Mouse (Mus musculus): ENCODE results near the gene Tmeff1. TPM values are rescaled to one million over a fixed set of nuclear protein-coding genes. Genes with fewer than 3 reads are reported as not detected.

The Tmeff1 gene
- polyA plus RNA-seq, 1 experiment from 2014 or later: 25.8 TPM

DNA sequence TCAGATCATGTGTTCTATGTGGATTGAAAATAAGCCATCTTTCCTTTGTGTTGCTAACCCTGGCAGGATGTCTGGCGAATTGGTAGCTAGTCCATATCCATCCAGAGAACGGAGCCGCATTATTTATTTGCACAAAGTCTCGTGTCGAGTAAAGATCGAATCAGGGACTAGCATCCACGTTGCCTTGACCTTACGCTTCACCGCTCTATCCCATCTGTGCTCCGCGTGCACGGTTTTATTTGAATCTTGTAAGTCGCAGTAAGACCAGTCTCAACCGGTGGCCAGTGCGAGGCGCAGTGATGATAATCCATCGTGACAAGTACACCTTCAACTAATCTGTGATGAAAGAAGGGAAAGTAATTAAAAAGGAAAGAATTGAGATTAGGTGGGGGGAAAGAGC, 54.5 kb downstream of the Tmeff1 start:
- Histone ChIP-seq H3K9me3 (ENCODE audit: control insufficient read depth, low read length) (no peaks in the 10 kb centered on the region), H3K36me3 (ENCODE audit: control insufficient read depth, insufficient read depth, low read length) (no peaks in the 10 kb centered on the region; the same call in 1 of the 2 replicates), H3K4me1 (replicated peaks; ENCODE audit: control insufficient read depth, insufficient read depth, low read length) (no peaks in the 10 kb centered on the region), H3K27me3 (replicated peaks; ENCODE audit: control insufficient read depth, insufficient read depth, low read length) (no peaks in the 10 kb centered on the region), H3K4me2 (no peak overlapping the region), H3K27ac (ENCODE audit: low read depth, low read length) (no peak overlapping the region), H3K4me3 (ENCODE audit: low read depth, low read length) (no peak overlapping the region), H3K9ac (ENCODE audit: low read depth, low read length) (no peak overlapping the region)
- DNase-seq (ENCODE audit: low spot score) (no peak), ATAC-seq (replicated peaks; ENCODE audit: low FRiP score) (no peak)
- 96% methylated on average over 17 of the region's 17 CpGs for WGBS

DNA sequence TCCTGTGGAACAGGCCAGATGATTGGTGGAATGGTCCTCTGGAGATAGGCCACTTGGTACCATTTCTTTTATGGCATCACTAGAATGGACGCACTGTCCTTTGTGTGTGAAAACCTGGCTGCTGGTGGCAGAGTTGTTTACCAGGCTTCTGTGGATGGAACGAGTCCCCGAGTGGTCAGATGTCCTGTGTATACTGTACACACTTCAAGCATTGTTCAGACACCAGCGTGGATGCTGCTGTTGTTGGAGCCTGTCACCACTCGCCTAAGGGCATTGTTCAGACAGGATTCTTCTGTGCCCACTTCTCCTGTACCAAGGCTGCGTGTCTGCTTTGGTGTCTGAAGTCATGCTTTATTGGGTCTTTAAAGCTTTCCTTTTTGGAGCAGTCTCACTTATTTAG, 58.8 kb downstream of the Tmeff1 start:
- Histone ChIP-seq H3K4me1 (replicated peaks; ENCODE audit: control insufficient read depth, insufficient read depth, low read length) (no peaks in the 10 kb centered on the region), H3K27me3 (replicated peaks; ENCODE audit: control insufficient read depth, insufficient read depth, low read length) (no peaks in the 10 kb centered on the region), H3K27ac (ENCODE audit: low read depth, low read length) (no peak overlapping the region), H3K4me3 (ENCODE audit: low read depth, low read length) (no peak overlapping the region), H3K36me3 (ENCODE audit: control insufficient read depth, insufficient read depth, low read length) (peaks cover 4% of the 10 kb centered on the region; the same call in 1 of the 2 replicates), H3K4me2 (no peak overlapping the region), H3K9me3 (ENCODE audit: control insufficient read depth, low read length) (no peaks in the 10 kb centered on the region), H3K9ac (ENCODE audit: low read depth, low read length) (no peak overlapping the region)
- ATAC-seq (replicated peaks; ENCODE audit: low FRiP score) (no peak), DNase-seq (ENCODE audit: low spot score) (no peak)
- WGBS: 91% methylated on average over 6 of the region's 6 CpGs

DNA sequence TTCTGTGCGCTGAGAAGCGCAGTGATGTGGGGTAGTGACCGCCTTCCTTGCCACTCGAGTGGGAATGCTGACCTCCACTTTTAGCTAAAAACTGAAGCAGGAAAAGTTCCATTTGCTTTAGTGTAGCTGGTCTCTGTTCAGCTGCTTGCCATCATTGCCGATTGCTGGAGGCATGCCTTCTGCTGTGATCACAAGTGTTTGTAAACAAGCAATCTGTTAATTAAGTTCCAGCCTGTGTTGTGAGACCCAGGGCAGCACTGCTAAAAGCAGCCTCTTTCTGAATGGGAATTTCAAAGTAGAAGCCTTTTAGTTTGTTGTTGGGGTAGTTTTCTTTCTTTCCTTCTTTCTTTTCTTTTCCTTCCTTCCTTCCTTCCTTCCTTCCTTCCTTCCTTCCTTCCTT, 61.2 kb downstream of the Tmeff1 start:
- H3K4me3 ChIP-seq (ENCODE audit: low read depth, low read length): no peak overlapping the region
- ATAC-seq (replicated peaks; ENCODE audit: low FRiP score) (no peak), DNase-seq (ENCODE audit: low spot score) (no peak)
- H3K4me2 ChIP-seq: no peak overlapping the region
- WGBS: 90% methylated on average over 5 of the region's 5 CpGs
- H3K9ac ChIP-seq (ENCODE audit: low read depth, low read length): no peak overlapping the region
- H3K27ac ChIP-seq (ENCODE audit: low read depth, low read length): no peak overlapping the region
- H3K36me3 ChIP-seq (ENCODE audit: control insufficient read depth, insufficient read depth, low read length): peaks cover 4% of the 10 kb centered on the region; the same call in 1 of the 2 replicates
- H3K9me3 ChIP-seq (ENCODE audit: control insufficient read depth, low read length): no peaks in the 10 kb centered on the region
- H3K27me3 ChIP-seq (replicated peaks; ENCODE audit: control insufficient read depth, insufficient read depth, low read length): no peaks in the 10 kb centered on the region
- no peaks in the 10 kb centered on the region for H3K4me1 ChIP-seq (replicated peaks; ENCODE audit: control insufficient read depth, insufficient read depth, low read length)

DNA sequence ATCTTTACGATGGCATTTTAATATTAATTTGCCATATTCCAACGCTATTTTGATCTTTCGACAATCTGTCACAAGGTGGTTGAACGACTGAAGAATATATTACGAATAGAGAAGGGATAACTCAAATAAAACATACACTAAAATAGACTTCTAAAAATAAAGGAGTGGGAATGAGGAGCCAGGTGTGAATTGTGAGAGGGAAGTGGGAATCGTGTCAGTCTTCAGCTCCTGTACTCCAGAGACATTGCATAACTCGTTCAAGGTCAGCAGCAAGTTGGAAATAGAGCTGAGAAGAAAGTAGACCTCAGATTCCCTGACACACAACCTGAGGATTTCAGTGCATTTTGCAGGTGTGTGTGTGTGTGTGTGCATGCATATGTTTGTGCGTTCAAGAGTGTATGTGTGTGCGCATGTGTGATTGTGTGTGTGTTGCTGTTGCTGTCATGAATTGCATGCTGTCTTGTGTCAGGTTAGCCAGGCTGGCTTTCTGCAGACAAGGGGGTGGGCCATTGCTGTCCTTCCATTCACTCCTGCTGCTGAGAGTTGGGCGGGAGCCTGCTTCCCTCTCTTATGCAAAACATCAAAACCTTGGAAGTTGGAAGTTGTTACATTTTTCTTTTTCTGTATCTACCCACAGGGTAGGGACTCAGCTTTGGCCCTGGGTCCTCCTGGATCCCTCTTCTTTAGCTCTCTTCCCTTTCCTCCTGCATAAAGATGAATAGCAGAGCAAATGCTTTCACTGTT, 65.8 kb downstream of the Tmeff1 start:
- H3K36me3 ChIP-seq (ENCODE audit: control insufficient read depth, insufficient read depth, low read length): peaks cover 4% of the 10 kb centered on the region; the same call in 1 of the 2 replicates
- H3K9me3 ChIP-seq (ENCODE audit: control insufficient read depth, low read length): no peaks in the 10 kb centered on the region
- WGBS: 88% methylated on average over 10 of the region's 10 CpGs
- H3K4me2 ChIP-seq: no peak overlapping the region
- H3K4me3 ChIP-seq (ENCODE audit: low read depth, low read length): no peak overlapping the region
- DNase-seq (ENCODE audit: low spot score) (no peak), ATAC-seq (replicated peaks; ENCODE audit: low FRiP score) (no peak)
- no peaks in the 10 kb centered on the region for H3K27me3 ChIP-seq (replicated peaks; ENCODE audit: control insufficient read depth, insufficient read depth, low read length)
- no peak overlapping the region for H3K27ac ChIP-seq (ENCODE audit: low read depth, low read length)
- H3K4me1 ChIP-seq (replicated peaks; ENCODE audit: control insufficient read depth, insufficient read depth, low read length): no peaks in the 10 kb centered on the region
- no peak overlapping the region for H3K9ac ChIP-seq (ENCODE audit: low read depth, low read length)

DNA sequence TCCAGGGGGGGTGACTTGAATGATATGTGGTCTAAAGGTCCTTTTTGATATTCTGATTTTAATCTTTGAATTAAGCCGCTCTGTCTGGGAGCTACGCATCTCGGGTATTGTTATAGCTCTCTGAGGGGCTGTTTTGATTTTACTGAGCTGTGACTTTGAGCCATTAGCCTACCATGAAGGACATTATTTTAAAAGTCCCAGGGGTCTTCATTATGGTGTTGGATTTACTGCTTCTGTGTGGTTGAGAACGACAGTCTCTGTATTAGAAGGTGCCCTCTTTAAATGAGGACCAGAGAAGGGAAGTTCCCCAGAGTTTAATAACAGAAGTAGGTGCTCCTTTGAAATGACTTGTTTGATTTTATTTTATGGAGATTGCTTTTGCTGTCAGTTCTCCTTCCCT, 69.1 kb downstream of the Tmeff1 start:
- WGBS: 87% methylated on average over 4 of the region's 4 CpGs
- no peak overlapping the region for H3K9ac ChIP-seq (ENCODE audit: low read depth, low read length)
- no peaks in the 10 kb centered on the region; the same call in 1 of the 2 replicates for H3K36me3 ChIP-seq (ENCODE audit: control insufficient read depth, insufficient read depth, low read length)
- ATAC-seq (replicated peaks; ENCODE audit: low FRiP score): no peak
- H3K27ac ChIP-seq (ENCODE audit: low read depth, low read length): no peak overlapping the region
- H3K27me3 ChIP-seq (replicated peaks; ENCODE audit: control insufficient read depth, insufficient read depth, low read length): no peaks in the 10 kb centered on the region
- H3K4me3 ChIP-seq (ENCODE audit: low read depth, low read length): no peak overlapping the region
- H3K4me2 ChIP-seq: no peak overlapping the region
- H3K9me3 ChIP-seq (ENCODE audit: control insufficient read depth, low read length): no peaks in the 10 kb centered on the region
- H3K4me1 ChIP-seq (replicated peaks; ENCODE audit: control insufficient read depth, insufficient read depth, low read length): no peaks in the 10 kb centered on the region
- no peak for DNase-seq (ENCODE audit: low spot score)

DNA sequence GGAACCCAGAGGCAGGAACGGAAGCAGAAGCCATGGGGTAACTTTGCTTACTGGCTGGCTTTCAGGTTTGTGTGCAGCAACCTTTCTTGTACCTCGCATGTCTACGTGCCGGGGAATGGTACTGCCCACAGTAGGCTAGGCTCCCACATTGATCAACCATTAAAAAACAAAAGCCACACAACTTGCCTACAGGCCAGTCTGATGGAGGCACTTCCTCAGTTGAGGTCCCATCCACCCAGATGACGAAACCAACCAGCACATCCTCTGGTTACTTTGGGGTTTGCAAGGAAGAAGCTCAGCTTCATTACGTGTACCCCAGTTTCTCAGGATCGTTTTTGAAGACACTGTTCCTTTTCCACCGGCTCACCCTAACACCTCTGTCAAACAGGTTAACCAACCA, 71.6 kb downstream of the Tmeff1 start:
- no peak overlapping the region for H3K9ac ChIP-seq (ENCODE audit: low read depth, low read length)
- 95% methylated on average over 8 of the region's 8 CpGs for WGBS
- no peaks in the 10 kb centered on the region for H3K4me1 ChIP-seq (replicated peaks; ENCODE audit: control insufficient read depth, insufficient read depth, low read length)
- H3K27me3 ChIP-seq (replicated peaks; ENCODE audit: control insufficient read depth, insufficient read depth, low read length): no peaks in the 10 kb centered on the region
- no peaks in the 10 kb centered on the region for H3K9me3 ChIP-seq (ENCODE audit: control insufficient read depth, low read length)
- no peak overlapping the region for H3K27ac ChIP-seq (ENCODE audit: low read depth, low read length)
- H3K4me3 ChIP-seq (ENCODE audit: low read depth, low read length): no peak overlapping the region
- no peak for DNase-seq (ENCODE audit: low spot score)
- no peak for ATAC-seq (replicated peaks; ENCODE audit: low FRiP score)
- H3K4me2 ChIP-seq: no peak overlapping the region
- no peaks in the 10 kb centered on the region; the same call in 1 of the 2 replicates for H3K36me3 ChIP-seq (ENCODE audit: control insufficient read depth, insufficient read depth, low read length)

DNA sequence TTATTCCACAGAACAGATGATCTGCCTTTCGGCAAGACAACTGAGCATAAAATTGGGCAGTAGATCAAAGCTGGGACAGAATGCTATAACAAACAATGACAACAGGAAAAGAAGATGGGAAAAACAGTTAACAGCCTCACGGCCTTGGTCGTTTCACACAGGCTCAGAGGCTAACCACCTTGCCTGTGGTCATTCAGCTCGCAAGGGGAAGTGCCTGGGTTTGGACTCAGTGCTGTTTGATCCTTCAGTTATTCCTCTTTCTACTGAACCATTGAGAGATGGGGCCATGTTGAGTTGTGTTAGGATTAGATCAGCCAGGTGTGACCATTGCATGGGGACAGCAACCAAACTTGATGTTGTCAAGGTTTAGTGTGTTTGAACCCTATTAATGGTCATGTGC, 75.2 kb downstream of the Tmeff1 start:
- DNase-seq (ENCODE audit: low spot score) (no peak), ATAC-seq (replicated peaks; ENCODE audit: low FRiP score) (no peak)
- Histone ChIP-seq H3K9me3 (ENCODE audit: control insufficient read depth, low read length) (no peaks in the 10 kb centered on the region), H3K27ac (ENCODE audit: low read depth, low read length) (no peak overlapping the region), H3K4me2 (no peak overlapping the region), H3K9ac (ENCODE audit: low read depth, low read length) (no peak overlapping the region), H3K36me3 (ENCODE audit: control insufficient read depth, insufficient read depth, low read length) (peaks cover 2% of the 10 kb centered on the region; the same call in 1 of the 2 replicates), H3K4me3 (ENCODE audit: low read depth, low read length) (no peak overlapping the region), H3K27me3 (replicated peaks; ENCODE audit: control insufficient read depth, insufficient read depth, low read length) (no peaks in the 10 kb centered on the region), H3K4me1 (replicated peaks; ENCODE audit: control insufficient read depth, insufficient read depth, low read length) (no peaks in the 10 kb centered on the region)
- WGBS: 73% methylated on average over 4 of the region's 4 CpGs

DNA sequence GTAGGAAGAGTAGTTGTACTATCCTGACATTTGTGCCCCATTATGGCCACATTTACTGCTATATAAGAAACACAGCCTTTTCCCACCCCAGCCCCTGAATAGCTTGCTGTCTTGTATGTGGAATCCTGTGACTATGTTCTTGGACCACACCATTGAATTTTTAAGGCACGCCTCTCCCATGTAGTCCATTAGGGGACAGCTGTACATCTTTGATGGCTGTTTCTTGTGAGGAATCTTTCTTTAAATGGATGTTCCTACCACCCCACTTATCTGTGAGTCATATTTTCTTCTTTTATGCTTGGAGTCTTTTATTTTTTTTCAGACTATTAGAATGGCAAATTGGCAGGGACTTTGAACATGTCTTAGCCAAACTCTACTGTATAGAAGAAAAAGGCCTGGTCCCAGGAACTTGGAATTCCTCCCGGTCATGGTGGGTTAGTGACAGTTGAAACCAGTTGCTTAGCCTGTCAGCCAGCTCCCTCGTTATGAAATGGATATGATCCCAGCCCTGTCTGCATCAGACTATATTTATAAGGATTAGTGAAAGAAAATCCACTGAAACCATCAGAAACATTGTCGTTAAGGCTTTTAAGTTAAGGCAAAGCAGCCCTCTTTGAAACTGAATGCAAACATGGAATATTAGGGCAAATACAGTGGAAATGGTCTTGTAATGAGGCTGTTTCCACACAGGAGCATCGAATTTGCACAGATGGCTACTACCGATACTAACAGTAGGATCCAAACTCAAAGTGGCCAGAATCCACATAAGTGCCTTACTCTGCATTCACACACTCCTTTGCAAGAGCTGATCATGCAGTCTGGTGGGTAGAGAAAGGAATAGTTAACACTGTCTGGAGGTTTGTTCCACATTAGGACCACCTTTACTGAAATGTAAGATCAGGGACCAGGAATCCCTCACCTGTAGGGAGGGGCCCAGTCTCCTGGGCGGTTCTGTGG, 75.9 kb downstream of the Tmeff1 start:
- H3K9me3 ChIP-seq (ENCODE audit: control insufficient read depth, low read length): no peaks in the 10 kb centered on the region
- ATAC-seq (replicated peaks; ENCODE audit: low FRiP score) (no peak), DNase-seq (ENCODE audit: low spot score) (no peak)
- no peak overlapping the region for H3K9ac ChIP-seq (ENCODE audit: low read depth, low read length)
- no peaks in the 10 kb centered on the region for H3K27me3 ChIP-seq (replicated peaks; ENCODE audit: control insufficient read depth, insufficient read depth, low read length)
- no peak overlapping the region for H3K27ac ChIP-seq (ENCODE audit: low read depth, low read length)
- H3K4me1 ChIP-seq (replicated peaks; ENCODE audit: control insufficient read depth, insufficient read depth, low read length): no peaks in the 10 kb centered on the region
- WGBS: 91% methylated on average over 7 of the region's 7 CpGs
- H3K36me3 ChIP-seq (ENCODE audit: control insufficient read depth, insufficient read depth, low read length): peaks cover 2% of the 10 kb centered on the region; the same call in 1 of the 2 replicates
- H3K4me2 ChIP-seq: no peak overlapping the region
- no peak overlapping the region for H3K4me3 ChIP-seq (ENCODE audit: low read depth, low read length)

Data from liver, embryonic 11.5 days (tissue).